Mouse (Mus musculus): Measurements from ENCODE around the gene Ajm1.

DNA sequence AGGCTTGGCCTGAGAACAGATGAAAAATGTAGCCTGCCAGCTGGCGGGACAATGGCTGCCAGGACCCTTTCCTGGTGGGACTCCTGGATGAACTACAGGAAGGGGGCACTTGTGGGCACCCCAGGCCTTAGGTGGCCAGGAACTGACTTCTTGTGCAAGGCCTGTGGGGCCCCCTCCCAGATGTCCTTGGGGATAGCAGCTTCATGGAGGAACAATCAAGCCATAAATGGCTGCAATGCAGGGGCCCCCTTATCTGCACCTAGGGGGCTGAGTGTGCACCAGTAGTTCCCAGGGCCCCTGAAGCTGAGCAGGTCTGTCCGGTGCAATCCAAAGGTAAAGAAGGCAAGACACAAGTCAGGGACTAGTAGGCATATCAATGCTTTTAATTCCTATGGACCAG is 8.5 kb downstream of the Ajm1 start:
- TF ChIP-seq CTCF (IDR thresholded peaks at IDR 0.05; ENCODE audit: insufficient read depth, low read depth, low read length) (no peak), POLR2A (IDR thresholded peaks at IDR 0.05; ENCODE audit: insufficient read depth, low read depth, low read length) (no peak)
